Mouse (Mus musculus) large intestine, adult 2 months (tissue): ENCODE measurements around the gene Cabp4. TPM values are rescaled to one million over a fixed set of nuclear protein-coding genes. Genes with fewer than 3 reads are reported as not detected.

Experiments used
- DNase-seq: peaks from one replicate; pipeline ENCODE4 v3.0.0-alpha.2; 2012; ENCODE audit warnings: low read depth, low spot score
- WGBS: fragments of 180-500 bp; shearing (Covaris S2); methylation state at CpG from one replicate; pipeline ENCODE4 v1.1.7; 2018; 5-methylcytosine and 5-hydroxymethylcytosine counted together
- polyA plus RNA-seq: library from polyadenylated mRNA; depleted of rRNA; stranded (reverse); fragments of >200 nt; gene quantifications from 2 replicates; pipeline ENCODE4 v1.2.3, GENCODE M21; 2012; rRNA removed

Cabp4 gene
- polyA plus RNA-seq, result 0.45 and 0.88 TPM in 2 replicates

GRCm38 (mm10) chr19:4143759-4144268 lies at the start of gene Cabp4:
TSS of gene Cabp4 (minus strand) at chr19:4144033.
- WGBS, result 73% methylated on average over 7 of the region's 7 CpGs
- DNase-seq, result no peak

- 38% methylated on average over 6 of the region's 6 CpGs for WGBS
- no peak for DNase-seq
These were observed 49.3 kb upstream of the Cabp4 start for GRCm38 (mm10) chr19:4193129-4193528.

- DNase-seq, result no peak
- under 1% methylated on average over 52 of the region's 52 CpGs for WGBS
These were observed 48.6 kb upstream of the Cabp4 start for GRCm38 (mm10) chr19:4192251-4192985.

- peak; percentile 85 for DNase-seq
- WGBS, result under 1% methylated on average over 47 of the region's 47 CpGs
These were observed 47.9 kb upstream of the Cabp4 start, which contains the start of gene Ppp1ca for GRCm38 (mm10) chr19:4191528-4192250. TSS of gene Ppp1ca (plus strand) at chr19:4192065.

GRCm38 (mm10) chr19:4190831-4191334 lies 47.0 kb upstream of the Cabp4 start, which contains the start of gene Tbc1d10c:
TSS of gene Tbc1d10c (minus strand) at chr19:4191284.
- no peak for DNase-seq
- 38% methylated on average over 4 of the region's 4 CpGs for WGBS

GRCm38 (mm10) chr19:4189051-4189620 lies 45.3 kb upstream of the Cabp4 start:
- no peak for DNase-seq
- 90% methylated on average over 12 of the region's 12 CpGs for WGBS

GRCm38 (mm10) chr19:4187303-4187702 lies 43.5 kb upstream of the Cabp4 start:
- 74% methylated on average over 3 of the region's 3 CpGs for WGBS

GRCm38 (mm10) chr19:4184976-4185975 lies 41.4 kb upstream of the Cabp4 start:
- DNase-seq, result no peak
- WGBS, result 63% methylated on average over 15 of the region's 15 CpGs

More at GRCm38 (mm10) chr19:4187303-4187702, 43.5 kb upstream of the Cabp4 start:
- DNase-seq, result no peak

- DNase-seq, result no peak
- WGBS, result 93% methylated on average over 2 of the region's 2 CpGs
These were observed 39.9 kb upstream of the Cabp4 start for GRCm38 (mm10) chr19:4183689-4184088.

GRCm38 (mm10) chr19:4181892-4182291 lies 38.1 kb upstream of the Cabp4 start:
- peak; percentile 64 for DNase-seq

GRCm38 (mm10) chr19:4180411-4180810 lies 36.6 kb upstream of the Cabp4 start:
- 86% methylated on average over 7 of the region's 7 CpGs for WGBS
- no peak for DNase-seq

More at GRCm38 (mm10) chr19:4181892-4182291, 38.1 kb upstream of the Cabp4 start:
- 24% methylated on average over 3 of the region's 3 CpGs for WGBS

- no peak for DNase-seq
- 8% methylated on average over 11 of the region's 11 CpGs for WGBS
These were observed 31.6 kb upstream of the Cabp4 start, which contains the start of gene Carns1 for GRCm38 (mm10) chr19:4175368-4175947. TSS of gene Carns1 (minus strand) at chr19:4175479.

- 81% methylated on average over 11 of the region's 11 CpGs for WGBS
- DNase-seq, result no peak
These were observed 29.1 kb upstream of the Cabp4 start for GRCm38 (mm10) chr19:4172925-4173324.

- no peak for DNase-seq
- WGBS, result 72% methylated on average over 13 of the region's 13 CpGs
These were observed 27.8 kb upstream of the Cabp4 start for GRCm38 (mm10) chr19:4171393-4172290.

GRCm38 (mm10) chr19:4170723-4171392 lies 27.0 kb upstream of the Cabp4 start:
- DNase-seq, result no peak
- 93% methylated on average over 10 of the region's 10 CpGs for WGBS

GRCm38 (mm10) chr19:4169810-4170209 lies 26.0 kb upstream of the Cabp4 start:
- no peak for DNase-seq
- 4% methylated on average over 27 of the region's 27 CpGs for WGBS

GRCm38 (mm10) chr19:4169378-4169784 lies 25.5 kb upstream of the Cabp4 start:
- DNase-seq, result peak; percentile 78
- under 1% methylated on average over 43 of the region's 43 CpGs for WGBS
